ENCODE assay signal across 19 mouse cellular contexts in the genomic region with DNA sequence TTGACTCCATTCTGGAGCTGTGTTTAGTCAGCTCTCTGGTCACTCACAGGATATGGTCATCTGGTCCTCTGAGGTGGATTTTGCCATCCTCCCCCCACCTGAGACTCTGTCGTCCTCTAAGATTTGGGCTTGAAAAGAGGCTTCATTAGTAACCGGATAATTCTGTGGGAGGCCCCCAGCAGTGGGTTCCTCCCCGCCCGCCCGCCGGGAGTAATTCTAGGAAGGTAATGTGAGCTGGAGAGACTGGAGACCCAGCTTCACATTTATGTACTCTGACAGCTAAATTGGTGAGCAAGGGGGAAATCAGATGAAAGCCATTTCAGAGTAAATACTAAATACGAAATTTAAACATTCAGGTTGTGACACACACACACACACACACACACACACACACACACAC. TPM values are rescaled to one million over a fixed set of nuclear protein-coding genes. Genes with fewer than 3 reads are reported as not detected.
"Had no signal": no experiment of that assay in that cellular context is flagged by ENCODE, and none has a peak within 500 bp of the region (broad histone marks: within the 10 kb centered on the region; RNA-seq: fewer than 3 reads in every experiment).

No protein-coding gene starts in this region.

- H3K27ac ChIP-seq: lung, embryonic 15.5 days; macrophage; midbrain, embryonic 13.5 days; midbrain, embryonic 15.5 days; neural tube, embryonic 12.5 days; stomach, embryonic 15.5 days; stomach, postnatal 0 days had no signal

- DNase-seq: lung, adult 2 months; lung, postnatal 14 days; lung, postnatal 36 days; right cerebral cortex, postnatal 14 days; thymus, adult 2 months; thymus, postnatal 25 days; thymus, postnatal 4 days had no signal

- H3K36me3 ChIP-seq: lung, embryonic 15.5 days; midbrain, embryonic 13.5 days; midbrain, embryonic 15.5 days; neural tube, embryonic 12.5 days; stomach, embryonic 15.5 days had no signal

- H3K4me2 ChIP-seq: lung, embryonic 15.5 days; midbrain, embryonic 11.5 days; midbrain, embryonic 13.5 days; midbrain, embryonic 15.5 days; neural tube, embryonic 12.5 days; stomach, embryonic 15.5 days had no signal

- H3K4me3 ChIP-seq: lung, embryonic 15.5 days; megakaryocyte, embryonic 14.5 days; midbrain, embryonic 13.5 days; midbrain, embryonic 15.5 days; neural tube, embryonic 12.5 days; stomach, embryonic 15.5 days had no signal

- H3K9me3 ChIP-seq: lung, embryonic 15.5 days; megakaryocyte, embryonic 14.5 days; midbrain, embryonic 13.5 days; midbrain, embryonic 15.5 days; neural tube, embryonic 12.5 days; stomach, embryonic 15.5 days had no signal

- ATAC-seq: lung, postnatal 0 days; midbrain, embryonic 13.5 days; midbrain, embryonic 15.5 days had no signal

- H3K9ac ChIP-seq: lung, embryonic 15.5 days; midbrain, embryonic 13.5 days; midbrain, embryonic 15.5 days; neural tube, embryonic 12.5 days; stomach, embryonic 15.5 days had no signal

RNA-seq across cellular contexts. Expression of a gene that starts 3.4 kb away (rescaled TPM):
- polyA plus RNA-seq: macrophage; neural tube, embryonic 14.5 days had no signal

RNA-seq across cellular contexts. Expression of a gene that starts 59.4 kb away (rescaled TPM):
- polyA plus RNA-seq: macrophage; spleen, adult 2 months; stomach, postnatal 0 days had no signal
